Mouse (Mus musculus) neural tube, embryonic 10.5 days (tissue): Measurements from ENCODE around the gene Tigar.

ENCODE experiments used
- DNase-seq: peaks from one replicate; pipeline ENCODE4 v3.0.0-alpha.2; 2017; ENCODE audit warnings: low spot score; ENCODE audit errors: extremely low spot score

The Tigar gene

DNA sequence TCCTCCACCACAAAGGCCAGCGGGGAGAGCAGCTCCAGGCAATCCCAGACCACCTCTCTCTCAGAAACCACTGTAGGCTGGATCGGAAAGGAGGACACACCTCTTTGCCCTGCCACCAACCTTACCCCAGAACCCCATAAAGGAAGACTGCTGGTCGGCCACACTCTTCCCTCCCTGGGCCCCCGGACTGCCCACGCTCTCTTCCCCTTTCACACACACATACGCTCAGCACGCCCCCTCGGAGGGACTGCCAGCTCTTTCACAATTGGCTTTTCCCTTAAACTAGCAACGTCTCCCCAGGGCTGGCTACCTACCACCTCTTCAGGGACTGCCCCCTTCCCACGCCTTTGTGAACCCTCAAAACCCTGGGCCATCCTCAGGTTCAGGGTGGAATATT is 33.8 kb upstream of the Tigar start:
- no peak for DNase-seq

DNA sequence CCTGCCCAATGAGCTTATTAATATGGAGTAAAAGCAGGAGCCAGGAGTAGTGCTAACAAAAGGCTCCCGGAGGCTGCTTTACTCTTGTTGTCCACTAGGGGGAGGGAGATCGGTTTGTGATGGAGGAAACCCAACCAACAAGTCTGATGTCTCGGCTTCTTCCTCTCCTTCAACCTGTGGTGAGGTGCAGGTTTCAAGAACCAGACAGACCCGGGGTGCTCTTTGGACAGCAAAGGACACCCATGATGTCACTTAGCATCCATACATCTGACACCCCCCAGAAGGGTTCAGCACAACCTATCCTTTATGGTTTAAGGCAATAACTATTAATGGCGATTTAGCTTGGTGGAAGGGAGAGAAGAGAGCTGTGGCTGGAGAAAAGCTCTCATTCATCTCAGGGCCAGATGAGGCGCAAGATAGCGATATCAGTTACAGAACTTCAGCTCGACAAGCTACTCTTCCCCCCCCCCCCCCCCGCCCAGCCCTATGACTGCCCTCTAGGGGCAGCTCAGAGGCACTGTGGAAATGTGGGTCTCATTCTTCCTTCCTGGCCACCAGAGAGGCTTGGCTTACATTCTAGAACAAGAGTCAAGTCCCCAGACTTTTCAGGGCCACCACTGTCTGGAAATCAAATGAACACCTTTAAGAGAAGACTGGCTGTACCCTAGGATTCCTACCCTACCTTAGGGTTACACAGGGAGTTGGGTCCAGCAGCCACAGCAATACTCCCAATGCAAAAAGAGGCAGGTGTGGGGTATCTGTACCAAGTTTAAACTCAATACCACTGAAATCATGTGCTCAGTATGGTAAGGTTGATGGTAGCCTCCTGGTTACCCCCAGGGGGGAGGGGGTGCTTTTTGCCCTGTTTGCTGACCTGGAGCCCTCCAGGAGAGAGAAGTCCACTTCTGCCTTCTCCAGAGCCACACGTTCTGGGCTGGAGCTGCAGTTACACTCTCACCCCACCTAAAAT is 33.1 kb upstream of the Tigar start:
- peak; percentile 65 for DNase-seq

DNA sequence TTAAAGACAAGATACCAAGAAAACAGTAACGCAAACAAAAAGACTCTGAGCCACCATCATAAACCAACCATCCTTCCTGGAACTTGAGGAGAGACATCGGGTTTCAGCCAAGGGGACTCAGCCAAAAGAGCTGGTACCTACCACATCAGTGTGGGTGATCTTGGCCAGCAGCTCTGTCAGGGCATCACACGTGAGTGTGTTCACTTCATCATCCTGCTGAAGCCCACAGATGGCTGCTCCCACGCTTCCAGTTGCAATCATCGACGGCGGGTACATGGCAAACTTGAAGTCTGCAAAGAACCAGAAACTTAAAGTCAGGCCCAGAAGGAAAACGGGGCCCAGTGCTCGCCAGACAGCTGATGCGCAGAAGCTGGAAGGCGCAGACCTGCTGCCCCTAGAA is 29.6 kb upstream of the Tigar start:
- DNase-seq: no peak

DNA sequence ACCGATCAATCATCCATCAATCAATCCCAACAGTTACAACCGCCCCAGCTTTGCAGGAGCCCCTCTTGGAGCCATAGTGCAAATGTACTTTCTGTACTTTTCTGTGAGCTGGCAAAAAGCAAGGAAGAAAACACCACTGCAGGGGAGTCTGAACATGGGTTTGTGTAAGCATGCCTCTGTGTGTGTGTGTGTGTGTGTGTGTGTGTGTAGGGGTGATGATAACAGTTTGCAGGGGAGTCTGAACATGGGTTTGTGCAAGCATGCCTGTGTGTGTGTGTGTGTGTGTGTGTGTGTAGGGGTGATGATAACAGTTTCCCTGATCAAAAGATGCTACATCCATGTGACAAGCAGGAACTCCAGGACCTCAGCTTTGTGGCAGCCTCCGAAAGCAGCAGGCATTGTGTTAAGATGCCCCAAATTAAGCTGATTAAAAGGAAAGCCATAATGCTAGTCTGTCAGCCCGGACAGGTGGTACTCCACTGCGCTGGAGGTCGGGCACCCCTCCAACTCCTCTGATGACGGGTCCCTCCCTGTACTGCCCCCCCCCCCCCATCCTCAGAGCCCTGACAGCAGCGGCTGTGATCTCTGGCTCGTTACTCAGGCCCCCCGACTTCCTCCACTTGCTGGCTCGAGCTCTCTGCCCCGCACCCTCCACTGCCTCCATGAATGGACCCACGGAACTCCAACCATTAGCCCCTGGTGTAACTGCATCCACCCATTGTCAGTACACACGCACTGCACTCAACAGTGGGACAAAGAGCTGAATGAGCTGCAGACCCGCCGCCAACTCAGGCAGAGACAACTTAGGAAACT is 24.3 kb upstream of the Tigar start:
- DNase-seq: no peak

DNA sequence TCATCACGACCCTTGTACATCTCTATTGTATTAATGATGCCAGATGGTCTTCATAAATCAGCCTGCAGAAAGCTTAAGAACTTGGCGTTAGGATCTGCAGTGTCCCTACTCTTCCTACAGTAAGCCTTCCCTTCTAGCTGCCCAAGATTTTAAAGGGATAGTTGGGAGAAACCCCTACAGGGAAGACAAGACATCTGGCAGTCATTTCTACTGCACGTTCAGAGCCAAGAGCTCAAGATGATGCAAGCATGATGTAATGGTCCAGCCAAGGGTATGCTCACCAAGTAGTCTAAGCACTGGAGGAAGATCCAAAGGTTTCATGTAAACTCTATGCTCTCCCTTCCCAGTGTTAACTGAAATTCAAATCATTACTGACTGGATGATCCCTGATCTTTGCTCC is 23.4 kb upstream of the Tigar start:
- DNase-seq: no peak

DNA sequence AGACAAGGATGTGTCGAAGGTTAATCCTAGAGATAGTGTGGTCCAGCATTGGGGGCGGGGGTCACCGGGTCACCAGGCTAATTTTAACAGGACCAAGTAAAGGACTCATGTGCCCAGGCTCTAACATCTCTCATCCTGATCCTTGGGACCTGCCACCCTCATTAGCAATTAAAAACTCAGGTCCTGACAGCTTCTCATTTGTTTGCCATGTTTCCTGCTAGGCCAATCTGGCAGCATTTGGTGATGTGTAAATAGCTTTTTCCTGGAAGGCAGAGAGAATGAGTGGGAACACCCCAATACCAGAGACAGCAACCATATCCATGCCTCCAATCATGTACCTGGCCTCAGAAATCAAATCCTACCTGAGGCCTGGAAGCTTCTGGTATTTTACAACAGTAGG is 22.6 kb upstream of the Tigar start:
- no peak for DNase-seq

DNA sequence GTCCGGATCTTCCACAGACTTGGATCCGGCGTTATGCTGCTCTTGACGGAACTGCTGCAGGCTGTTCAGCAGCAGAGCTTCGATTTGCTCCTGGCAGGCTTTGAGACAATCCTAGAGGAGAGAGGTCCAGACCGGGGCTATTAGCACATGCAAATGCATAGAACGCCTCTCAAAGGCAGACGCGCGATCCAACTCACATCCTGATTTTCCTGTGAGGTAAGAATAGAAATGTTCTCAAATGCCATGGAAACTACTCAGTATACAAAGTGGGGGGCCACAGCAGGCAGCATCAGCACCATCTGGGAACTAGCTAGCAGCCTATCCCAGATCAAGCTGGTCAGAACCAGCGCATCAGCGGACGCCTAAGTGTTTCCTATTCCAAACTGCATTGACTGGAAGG is 21.0 kb upstream of the Tigar start:
- DNase-seq: no peak

DNA sequence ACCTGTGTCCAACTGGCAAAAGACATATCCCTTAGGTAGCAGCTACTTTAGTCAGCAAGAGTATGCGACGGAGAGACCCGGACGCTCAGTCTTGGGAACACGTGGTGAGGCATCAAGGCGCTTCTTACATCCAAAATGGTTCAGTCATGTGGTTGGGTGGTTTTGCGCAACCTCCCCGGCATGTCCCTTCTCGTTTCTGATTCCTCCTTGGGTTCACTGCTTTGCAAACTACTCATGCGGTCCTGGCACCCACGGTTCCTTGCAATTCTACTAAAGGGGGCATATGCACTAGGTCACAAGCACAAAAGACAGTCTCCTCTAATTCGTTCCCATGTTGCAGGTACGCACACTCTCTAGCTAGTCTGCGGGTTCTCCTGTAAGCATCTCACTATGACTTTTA is 20.3 kb upstream of the Tigar start:
- no peak for DNase-seq

DNA sequence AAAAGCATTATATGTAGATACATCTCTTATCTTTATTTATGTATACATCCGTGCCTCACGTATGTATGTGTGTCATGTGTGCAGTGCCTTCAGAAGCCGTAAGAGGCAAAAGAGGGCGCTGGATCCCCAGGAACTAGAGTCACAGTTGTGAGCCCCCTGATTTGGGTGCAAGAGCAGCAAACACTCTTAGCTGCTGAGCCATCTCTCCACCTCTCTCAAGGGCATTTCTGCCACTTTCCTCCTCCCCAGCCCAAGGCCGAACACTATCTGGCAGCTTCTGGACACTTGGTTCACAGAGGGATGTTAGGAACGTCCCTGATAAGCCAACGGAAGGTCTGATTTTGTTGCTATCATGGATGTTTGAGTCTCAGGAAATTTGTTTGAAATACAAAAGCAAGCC is 14.1 kb upstream of the Tigar start:
- DNase-seq: no peak

DNA sequence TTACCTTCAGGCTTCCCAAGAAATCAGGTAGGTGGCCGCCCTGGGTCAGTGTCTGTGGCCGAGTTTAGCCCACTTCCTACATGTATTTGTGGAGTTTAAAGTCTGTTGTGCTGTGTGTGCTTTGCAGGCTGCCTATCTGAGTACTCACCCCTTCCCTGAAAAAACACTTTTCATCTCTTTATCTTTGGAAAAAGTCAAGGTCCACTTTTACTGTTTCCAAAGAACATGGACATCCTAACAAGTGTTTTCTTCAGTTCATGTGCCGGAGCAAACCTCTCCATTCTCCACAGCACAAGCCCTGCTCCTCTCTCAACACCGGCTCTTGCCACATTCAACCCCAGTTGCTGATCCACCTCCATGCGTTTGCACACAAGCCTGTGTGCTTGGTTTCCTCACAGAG is 13.6 kb upstream of the Tigar start:
- no peak for DNase-seq

DNA sequence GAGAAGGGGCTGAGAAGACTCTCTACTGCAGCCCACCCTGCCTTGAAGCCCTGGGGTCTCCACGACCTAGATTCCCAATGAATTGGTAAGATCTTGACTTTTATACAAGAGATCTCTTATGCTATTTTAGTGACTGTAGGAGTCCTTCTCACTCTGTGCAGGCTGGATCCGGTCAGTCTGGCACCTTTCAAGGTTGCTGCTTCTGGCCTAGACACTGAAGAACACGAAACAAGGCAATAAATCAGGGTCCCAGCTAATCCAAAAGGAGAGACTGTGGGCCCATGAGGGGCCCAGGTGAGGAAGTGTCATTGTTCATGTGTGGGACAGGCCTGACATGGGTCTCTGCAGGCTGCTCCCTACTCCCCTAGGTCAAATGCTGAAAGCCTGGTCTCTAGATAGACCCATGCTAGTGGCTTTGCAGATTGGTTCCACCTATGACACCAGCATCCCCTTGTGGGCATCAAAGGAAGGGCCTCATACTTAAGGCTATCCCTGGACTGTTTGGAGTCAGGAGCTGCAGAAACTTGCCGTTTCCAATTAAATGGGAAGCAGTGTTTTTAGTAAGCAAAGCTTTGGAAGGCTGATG is 13.0 kb upstream of the Tigar start:
- DNase-seq: no peak

DNA sequence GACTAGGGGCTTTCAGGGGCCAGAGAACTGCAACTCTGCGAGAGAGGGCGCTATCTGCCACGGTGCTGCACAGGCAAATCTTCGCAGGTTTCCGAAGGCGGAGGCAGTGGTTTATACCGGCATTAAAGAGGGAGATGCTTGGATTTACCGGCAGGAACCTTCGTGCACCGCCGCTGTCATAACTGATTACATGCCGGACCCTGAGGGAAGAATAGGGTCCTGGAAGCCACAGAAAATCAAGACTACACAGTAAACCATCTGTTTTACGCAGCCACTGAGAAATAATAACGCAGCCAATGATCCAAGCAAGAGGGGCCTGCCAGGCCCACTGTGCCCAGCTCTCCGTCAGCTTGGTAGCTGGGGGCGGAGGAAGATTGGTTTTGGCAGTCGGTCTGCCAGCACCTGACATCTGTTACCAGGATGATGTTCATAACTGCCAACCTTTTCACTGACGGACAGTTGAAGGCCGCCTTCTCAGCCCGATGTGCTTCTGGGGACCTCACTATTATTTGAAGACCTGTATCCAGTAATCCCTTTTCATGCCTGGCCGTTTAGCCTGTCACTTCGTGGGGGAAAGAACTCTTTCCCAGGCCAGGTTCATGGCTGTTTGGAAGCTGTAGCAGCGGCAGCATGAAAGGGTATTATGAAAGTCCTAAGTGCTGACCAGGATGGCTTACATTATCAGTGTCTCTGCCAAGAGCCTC is 5.5 kb upstream of the Tigar start:
- no peak for DNase-seq

DNA sequence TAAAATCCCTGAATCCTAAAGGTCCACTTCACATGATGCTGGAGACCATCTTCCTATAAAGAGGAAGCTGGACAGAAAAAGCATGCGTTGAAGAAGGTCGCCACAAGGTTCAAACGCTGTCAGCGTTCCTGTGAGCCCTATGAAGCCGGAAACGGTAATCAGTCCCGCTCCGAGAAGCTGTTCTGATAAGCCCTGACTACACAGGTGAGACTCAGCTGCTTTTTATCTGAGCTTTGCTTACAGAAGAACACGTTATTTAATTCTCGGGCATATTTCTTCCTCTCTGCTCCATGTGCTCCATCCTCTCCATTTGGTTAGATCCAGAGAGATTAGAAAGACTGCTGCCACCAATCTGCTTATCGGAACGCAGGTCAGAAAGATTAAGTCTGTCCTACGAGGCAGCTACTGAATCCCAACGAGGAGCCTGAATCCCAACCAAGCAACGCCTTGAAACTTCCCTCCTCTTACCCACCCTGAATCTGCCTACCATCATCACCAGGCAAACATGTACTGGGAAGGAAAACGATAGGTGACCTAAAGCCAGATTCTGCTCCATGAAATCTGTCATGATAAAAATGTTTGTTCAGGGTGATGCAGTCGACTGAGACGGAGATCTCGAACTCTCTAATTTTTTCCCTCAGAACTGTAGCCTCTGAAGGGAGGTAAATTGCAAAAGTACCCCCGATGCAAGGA is 843 bp downstream of the Tigar start:
- no peak for DNase-seq

DNA sequence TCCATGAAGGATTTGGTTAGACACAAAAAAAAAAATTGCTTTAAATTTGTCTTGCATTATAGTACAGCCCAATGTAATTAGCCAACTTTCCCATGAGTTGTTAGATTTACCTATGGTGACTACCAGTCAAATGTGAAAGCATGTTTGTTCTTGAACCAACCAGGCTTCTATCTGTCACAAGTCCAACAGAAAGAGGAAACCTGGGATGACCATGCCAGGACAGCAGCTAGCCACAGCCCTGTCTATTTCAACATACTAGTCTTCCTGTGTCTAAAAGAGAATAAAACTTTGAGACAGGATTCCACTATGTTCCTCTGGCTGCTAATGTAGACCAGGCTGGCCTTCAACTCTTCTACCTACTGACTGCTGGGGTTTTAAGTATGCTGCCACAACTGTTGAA is 1.9 kb downstream of the Tigar start:
- no peak for DNase-seq

DNA sequence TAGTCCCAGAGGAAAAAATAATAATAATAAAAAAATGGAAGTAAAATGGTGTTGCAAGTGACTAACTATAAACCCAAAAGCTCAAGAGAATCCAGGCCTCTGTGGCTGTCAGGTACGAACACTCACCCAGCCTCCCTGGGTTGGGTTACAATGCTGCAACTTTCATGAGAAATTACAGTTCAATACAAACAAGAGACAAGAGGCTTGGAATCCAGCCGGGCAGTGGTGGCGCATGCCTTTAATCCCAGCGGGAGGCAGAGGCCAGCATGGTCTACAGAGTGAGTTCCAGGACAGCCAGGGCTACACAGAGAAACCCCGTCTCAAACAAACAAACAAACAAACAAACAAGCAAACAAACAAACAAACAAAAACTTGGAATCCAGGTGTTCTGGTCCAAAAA is 2.6 kb downstream of the Tigar start:
- DNase-seq: no peak

DNA sequence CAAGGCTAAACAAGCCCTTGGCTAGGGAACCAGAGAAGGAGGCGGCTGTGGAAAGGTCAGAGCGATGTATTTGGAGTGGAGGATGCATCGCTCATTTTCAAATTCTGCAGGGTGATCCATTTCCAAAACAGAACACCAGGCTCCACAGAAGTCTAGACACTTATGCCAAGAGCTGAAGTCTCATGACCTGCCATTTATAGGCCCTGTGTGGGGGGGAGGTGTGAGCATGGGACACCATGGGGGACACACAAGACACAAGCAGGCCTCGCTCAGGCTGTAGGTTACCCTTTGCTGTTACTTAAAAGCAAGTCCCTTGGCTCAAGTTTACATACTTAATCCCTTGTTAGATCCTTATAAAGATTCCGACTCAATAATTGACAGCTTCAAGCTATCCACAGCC is 3.2 kb downstream of the Tigar start:
- no peak for DNase-seq

DNA sequence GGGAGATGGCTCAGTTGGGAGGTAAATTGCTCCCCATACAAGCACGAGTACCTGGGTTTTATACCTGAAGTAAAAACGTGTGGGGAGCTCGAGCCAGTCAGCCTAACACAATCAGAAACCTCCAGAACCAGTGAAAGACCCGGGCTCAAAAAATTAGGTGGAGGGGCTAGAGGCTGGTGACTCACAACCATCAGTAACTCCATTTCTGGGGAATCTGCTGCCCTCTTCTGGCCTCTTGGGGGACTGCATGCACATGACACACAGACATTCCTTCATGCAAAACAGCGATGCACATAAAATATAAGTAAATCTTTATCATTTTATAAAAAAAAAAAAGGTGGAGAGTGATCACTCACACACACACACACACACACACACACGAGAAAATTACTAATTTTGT is 4.2 kb downstream of the Tigar start:
- peak; percentile 65 for DNase-seq

DNA sequence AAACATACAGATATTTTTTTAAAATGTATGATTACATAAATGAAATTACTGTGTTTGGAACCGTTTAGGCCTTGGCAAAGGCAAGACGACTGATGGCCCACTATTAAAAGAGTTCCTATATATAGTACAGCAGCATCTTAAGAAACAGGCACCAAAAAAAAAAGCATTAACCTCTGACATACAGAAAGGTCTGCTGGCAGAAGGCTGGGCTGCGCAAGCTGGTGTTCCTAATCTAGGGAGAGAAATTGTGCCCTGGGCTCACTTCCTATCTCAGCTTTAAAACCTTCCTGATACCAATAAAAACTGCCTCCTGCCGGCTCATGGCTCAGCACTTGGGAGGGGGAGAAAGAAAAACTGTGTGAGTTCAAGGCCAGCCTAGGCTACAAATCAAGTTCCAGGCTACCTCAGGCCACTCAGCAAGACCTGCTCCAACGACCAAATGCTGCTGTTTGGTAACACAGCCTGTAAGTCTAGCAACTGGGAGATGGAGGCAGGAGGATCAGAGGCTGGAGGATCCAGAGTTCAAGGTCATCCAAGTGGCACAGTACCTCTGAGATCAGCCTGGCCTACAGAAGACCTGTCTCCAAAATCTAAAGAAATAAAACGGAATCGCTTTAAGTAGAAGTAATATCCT is 4.8 kb downstream of the Tigar start:
- DNase-seq: no peak

DNA sequence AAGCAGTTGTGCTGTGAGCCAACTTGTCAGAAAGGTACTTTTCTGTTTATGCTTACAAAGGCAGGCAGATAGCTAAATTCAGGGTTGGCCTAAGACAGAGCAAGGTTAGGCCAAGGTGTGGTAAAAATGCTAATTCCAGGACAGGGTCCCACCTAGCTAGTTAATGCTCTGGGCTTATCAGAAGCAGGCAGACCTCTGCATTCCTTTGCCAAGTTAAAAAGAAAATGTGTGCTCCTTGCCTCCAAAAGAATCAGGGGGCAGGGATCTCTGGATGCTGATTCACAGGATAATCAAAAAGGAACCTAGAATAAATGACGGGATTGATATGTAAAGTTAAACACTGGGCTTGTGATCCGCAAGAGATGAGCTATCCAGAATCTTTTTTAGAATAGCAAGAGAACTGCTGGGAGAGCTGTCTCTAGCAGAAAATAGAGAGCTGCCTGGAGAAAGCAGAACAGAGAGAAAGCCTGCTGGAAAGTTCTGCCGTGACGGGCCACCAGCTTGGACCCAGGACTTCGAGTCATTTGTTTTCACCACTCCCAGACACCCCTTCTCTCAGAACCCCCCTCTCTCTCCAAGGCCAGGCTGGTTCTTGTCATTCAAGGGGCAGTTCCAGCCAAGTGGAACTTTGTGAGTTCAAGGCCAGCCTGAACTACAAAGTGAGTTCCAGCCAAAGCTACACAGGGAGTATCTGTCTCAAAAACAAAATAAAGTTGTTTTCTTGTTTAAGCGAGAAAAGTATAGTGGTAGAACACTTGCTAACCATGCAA is 5.7 kb downstream of the Tigar start:
- no peak for DNase-seq

DNA sequence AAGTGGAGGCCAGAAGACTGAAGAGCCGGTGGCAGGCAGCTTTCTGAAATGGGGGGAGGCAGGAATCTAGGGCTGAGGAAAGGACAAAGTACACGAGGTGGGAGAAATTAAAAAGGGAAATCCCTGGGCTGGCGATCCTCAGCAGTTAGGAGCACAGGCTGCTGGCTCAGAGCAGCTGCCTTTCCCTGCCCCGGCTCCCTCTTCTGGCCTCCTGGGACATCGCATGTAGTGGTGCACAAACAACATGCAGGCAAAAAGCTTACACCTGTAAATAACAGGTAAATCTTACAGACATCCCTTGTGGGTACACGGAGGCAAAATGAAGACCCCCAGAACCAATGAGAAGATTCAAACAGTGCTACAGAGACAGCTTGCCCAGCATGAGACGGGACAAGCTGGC is 14.8 kb downstream of the Tigar start:
- no peak for DNase-seq
